Mouse (Mus musculus) cortical plate, adult 2 months (tissue): ENCODE measurements around the gene Erg. TPM values are rescaled to one million over a fixed set of nuclear protein-coding genes. Genes with fewer than 3 reads are reported as not detected.

Experiments
- H3K27ac ChIP-seq: fragments of 200-500 bp; 2 replicates; pipeline ENCODE4 v1.5.1; 2012; ENCODE audit warnings: low read length, control low read depth, inconsistent platforms; ENCODE audit not compliant: insufficient read depth
- H3K4me1 ChIP-seq: fragments of 200-500 bp; 2 replicates; pipeline ENCODE4 v1.6.1; 2011; ENCODE audit warnings: low read length; ENCODE audit not compliant: control insufficient read depth, insufficient read depth
- H3K4me3 ChIP-seq: fragments of 200-500 bp; 2 replicates; pipeline ENCODE4 v1.5.1; 2011; ENCODE audit warnings: mild to moderate bottlenecking, low read length, control low read depth; ENCODE audit not compliant: insufficient read depth
- CTCF ChIP-seq: fragments of 200-500 bp; IDR thresholded peaks from 2 replicates; pipeline ENCODE4 v1.5.1; 2011; ENCODE audit warnings: mild to moderate bottlenecking, control low read depth, low read length; ENCODE audit not compliant: insufficient read depth; ENCODE audit errors: extremely low read depth
- POLR2A ChIP-seq: fragments of 200-500 bp; IDR thresholded peaks from 2 replicates; pipeline ENCODE4 v1.6.1; 2011; ENCODE audit warnings: mild to moderate bottlenecking, low read length, control low read depth; ENCODE audit not compliant: insufficient read depth; ENCODE audit errors: extremely low read depth
- polyA plus RNA-seq: library from polyadenylated mRNA; depleted of rRNA; stranded (reverse); fragments of >200 nt; gene quantifications from 2 replicates; pipeline ENCODE4 v1.2.3, GENCODE M21; 2012

Erg gene
- polyA plus RNA-seq, 1 experiment: 6.4 TPM

GRCm38 (mm10) chr16:95608624-95609023 lies 22.2 kb upstream of the Erg start:
- Histone ChIP-seq H3K4me1 (no peaks in the 10 kb centered on the region), H3K27ac (no peak overlapping the region), H3K4me3 (no peak overlapping the region)
- TF ChIP-seq CTCF (no peak), POLR2A (no peak)

- Histone ChIP-seq H3K4me1 (no peaks in the 10 kb centered on the region), H3K4me3 (no peak overlapping the region), H3K27ac (no peak overlapping the region)
- TF ChIP-seq CTCF: peak; percentile 71
- no peak for TF ChIP-seq POLR2A
These were observed 18.9 kb upstream of the Erg start for GRCm38 (mm10) chr16:95605304-95605703.

GRCm38 (mm10) chr16:95602504-95602903 lies 16.1 kb upstream of the Erg start:
- TF ChIP-seq CTCF: no peak
- no peak for TF ChIP-seq POLR2A
- Histone ChIP-seq H3K4me1 (no peaks in the 10 kb centered on the region), H3K27ac (no peak overlapping the region), H3K4me3 (no peak overlapping the region)

- TF ChIP-seq CTCF (no peak), POLR2A (no peak)
- Histone ChIP-seq H3K4me3 (no peak overlapping the region), H3K4me1 (no peaks in the 10 kb centered on the region; the same call in 1 of the 2 replicates), H3K27ac (no peak overlapping the region)
These were observed 15.4 kb upstream of the Erg start for GRCm38 (mm10) chr16:95601807-95602206.

- no peak overlapping the region for H3K4me3 ChIP-seq
- TF ChIP-seq POLR2A (no peak), CTCF (no peak)
- H3K4me1 ChIP-seq: no peaks in the 10 kb centered on the region; the same call in 1 of the 2 replicates
- H3K27ac ChIP-seq: no peak overlapping the region
These were observed 14.8 kb upstream of the Erg start for GRCm38 (mm10) chr16:95601219-95601580.

GRCm38 (mm10) chr16:95600572-95601218 lies 14.3 kb upstream of the Erg start:
- no peak overlapping the region for H3K4me3 ChIP-seq
- H3K27ac ChIP-seq: no peak overlapping the region
- H3K4me1 ChIP-seq: no peaks in the 10 kb centered on the region; the same call in 1 of the 2 replicates
- no peak for TF ChIP-seq CTCF
- no peak for TF ChIP-seq POLR2A

GRCm38 (mm10) chr16:95598930-95599329 lies 12.5 kb upstream of the Erg start:
- TF ChIP-seq CTCF (no peak), POLR2A (no peak)
- H3K4me1 ChIP-seq: no peaks in the 10 kb centered on the region; the same call in 1 of the 2 replicates
- no peak overlapping the region for H3K4me3 ChIP-seq
- H3K27ac ChIP-seq: no peak overlapping the region

GRCm38 (mm10) chr16:95597578-95597951 lies 11.2 kb upstream of the Erg start:
- no peak overlapping the region for H3K27ac ChIP-seq
- TF ChIP-seq POLR2A: no peak
- no peaks in the 10 kb centered on the region; the same call in 1 of the 2 replicates for H3K4me1 ChIP-seq
- no peak overlapping the region for H3K4me3 ChIP-seq

- Histone ChIP-seq H3K27ac (no peak overlapping the region), H3K4me3 (no peak overlapping the region), H3K4me1 (no peaks in the 10 kb centered on the region; the same call in 1 of the 2 replicates)
- TF ChIP-seq CTCF: no peak
- TF ChIP-seq POLR2A: no peak
These were observed 10.6 kb upstream of the Erg start for GRCm38 (mm10) chr16:95596884-95597577.

- Histone ChIP-seq H3K4me1 (no peaks in the 10 kb centered on the region), H3K27ac (no peak overlapping the region), H3K4me3 (no peak overlapping the region)
- TF ChIP-seq POLR2A (no peak), CTCF (no peak)
These were observed 2.5 kb upstream of the Erg start for GRCm38 (mm10) chr16:95588849-95589248.

GRCm38 (mm10) chr16:95586726-95587125 lies 333 bp upstream of the Erg start:
- no peaks in the 10 kb centered on the region for H3K4me1 ChIP-seq
- no peak overlapping the region for H3K27ac ChIP-seq
- no peak for TF ChIP-seq CTCF
- TF ChIP-seq POLR2A: no peak
- no peak overlapping the region for H3K4me3 ChIP-seq
